14 mouse cellular contexts compared by ENCODE assay signal in the genomic region with DNA sequence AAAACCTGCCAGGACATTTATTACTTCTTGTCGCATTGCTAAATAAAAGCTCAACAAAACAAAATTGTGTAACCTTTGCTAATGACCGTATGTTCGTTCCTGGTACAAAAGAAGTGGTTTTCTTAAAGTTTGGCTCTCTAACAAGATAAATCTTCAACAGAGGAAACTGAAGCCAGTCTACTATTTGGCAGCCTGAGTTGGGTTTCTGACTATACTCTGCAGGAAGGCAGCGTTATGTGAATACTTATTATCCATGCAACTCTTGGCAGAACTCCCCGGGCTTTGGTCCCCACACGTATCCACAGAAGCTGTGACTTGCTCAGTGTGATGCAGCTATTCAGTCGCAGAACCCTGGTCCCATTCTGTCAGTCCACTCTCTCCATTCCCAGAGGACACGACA.
A peak's percentile ranks its signal among the peaks of the same experiment; 100 is the strongest.
DNase-seq lines count a peak whose midpoint lies in the region; ATAC-seq and TF ChIP-seq lines count a peak whose summit lies in the region.
"Had no signal": no experiment of that assay in that cellular context is flagged by ENCODE, and none has a peak within 500 bp of the region (broad histone marks: within the 10 kb centered on the region; RNA-seq: fewer than 3 reads in every experiment).

No protein-coding gene starts in this region.

- no peaks in the 10 kb centered on the region for H3K79me2 ChIP-seq in liver, adult 2 months (ENCODE audit: control insufficient read depth, insufficient read depth, low read length)

- no peak for TF ChIP-seq POLR2A in liver, adult 2 months (IDR thresholded peaks at IDR 0.05; ENCODE audit: extremely low read depth, insufficient read depth, low read length)

- H3K27ac ChIP-seq in liver, adult 2 months (replicated peaks; ENCODE audit: insufficient read depth, low read depth, low read length) = no peak overlapping the region
- H3K27ac ChIP-seq in liver, embryonic 11.5 days (ENCODE audit: low read depth, low read length) = no peak overlapping the region
- H3K27ac ChIP-seq: hindbrain, embryonic 10.5 days; liver, embryonic 14.5 days; midbrain, embryonic 15.5 days had no signal

- H3K27me3 ChIP-seq in liver, adult 2 months (ENCODE audit: control insufficient read depth, insufficient read depth, low read length) = no peaks in the 10 kb centered on the region
- H3K27me3 ChIP-seq in liver, embryonic 11.5 days (replicated peaks; ENCODE audit: control insufficient read depth, insufficient read depth, low read length) = no peaks in the 10 kb centered on the region
- H3K27me3 ChIP-seq: midbrain, embryonic 15.5 days had no signal

- no peaks in the 10 kb centered on the region for H3K9me3 ChIP-seq in liver, embryonic 11.5 days (ENCODE audit: control insufficient read depth, low read length)
- H3K9me3 ChIP-seq: hindbrain, embryonic 10.5 days; midbrain, embryonic 15.5 days had no signal

- H3K36me3 ChIP-seq in liver, adult 2 months (ENCODE audit: control insufficient read depth, insufficient read depth, low read length) = no peaks in the 10 kb centered on the region
- no peaks in the 10 kb centered on the region for H3K36me3 ChIP-seq in liver, embryonic 11.5 days (ENCODE audit: control insufficient read depth, insufficient read depth, low read length)
- H3K36me3 ChIP-seq: hindbrain, embryonic 10.5 days; midbrain, embryonic 15.5 days had no signal

- no peak overlapping the region for H3K4me3 ChIP-seq in liver, adult 2 months (ENCODE audit: insufficient read depth, low read depth, low read length)
- H3K4me3 ChIP-seq in liver, embryonic 11.5 days (ENCODE audit: low read depth, low read length) = no peak overlapping the region
- H3K4me3 ChIP-seq: hindbrain, embryonic 10.5 days; midbrain, embryonic 15.5 days had no signal

- 82% methylated on average over 8 of the region's 8 CpGs for WGBS in liver, adult 2 months
- 87% methylated on average over 8 of the region's 8 CpGs for WGBS in liver, embryonic 11.5 days

- peak; percentile 47; the same call in 1 of the 2 replicates for ATAC-seq in frontal cortex, adult (ENCODE audit: low TSS enrichment)
- no peak for ATAC-seq in liver, embryonic 11.5 days (replicated peaks; ENCODE audit: low FRiP score)
- ATAC-seq: inflammation-experienced regulatory T-cells, adult 6 months; midbrain, embryonic 15.5 days had no signal

- TF ChIP-seq CTCF in liver, adult 2 months (IDR thresholded peaks at IDR 0.05; ENCODE audit: low read depth, low read length) = no peak

- no peaks in the 10 kb centered on the region for H3K4me1 ChIP-seq in liver, adult 2 months (ENCODE audit: control insufficient read depth, insufficient read depth, low read length)
- no peaks in the 10 kb centered on the region for H3K4me1 ChIP-seq in liver, embryonic 11.5 days (replicated peaks; ENCODE audit: control insufficient read depth, insufficient read depth, low read length)
- H3K4me1 ChIP-seq: hindbrain, embryonic 10.5 days; midbrain, embryonic 15.5 days had no signal

- H3K4me2 ChIP-seq in liver, embryonic 11.5 days = no peak overlapping the region
- H3K4me2 ChIP-seq: midbrain, embryonic 15.5 days had no signal

- no peak overlapping the region for H3K9ac ChIP-seq in liver, adult 2 months (ENCODE audit: low read depth, low read length)
- no peak overlapping the region for H3K9ac ChIP-seq in liver, embryonic 11.5 days (ENCODE audit: low read depth, low read length)
- H3K9ac ChIP-seq: liver, embryonic 14.5 days; midbrain, embryonic 15.5 days had no signal

- no peak for DNase-seq in frontal cortex, postnatal 14 days (ENCODE audit: low spot score in 2 of 2)
- peak; percentile 13 for DNase-seq in liver, adult 2 months (ENCODE audit: extremely low read depth, low read depth, low spot score)
- DNase-seq in liver, embryonic 11.5 days (ENCODE audit: low spot score) = no peak
- DNase-seq in right cerebral cortex, postnatal 4 days = peak; percentile 13
- DNase-seq in right cerebral cortex, postnatal 14 days = no peak
- no peak for DNase-seq in testis, postnatal 14 days (ENCODE audit: low spot score)
- DNase-seq: kidney, adult 8-10 months; kidney, postnatal 36 days; thymus, postnatal 25 days had no signal

Comparison
In these comparisons a context has a peak if more than half of its experiments do, and no peak if none do; other contexts are left out.
1. DNase-seq: peak in liver, adult 2 months (single experiment) and right cerebral cortex, postnatal 4 days (single experiment); none in frontal cortex, postnatal 14 days (0 of 2), liver, embryonic 11.5 days (single experiment), right cerebral cortex, postnatal 14 days (single experiment) and testis, postnatal 14 days (single experiment).